Mouse (Mus musculus) testis, adult 2 months (tissue): Measurements from ENCODE around the gene Scg2. TPM values are rescaled to one million over a fixed set of nuclear protein-coding genes. Genes with fewer than 3 reads are reported as not detected.

ENCODE experiments used
- H3K27ac ChIP-seq: fragments of 200-500 bp; 2 replicates; pipeline ENCODE4 v1.5.1; 2012; ENCODE audit warnings: low read depth, low read length; ENCODE audit not compliant: control insufficient read depth, insufficient read depth
- H3K27me3 ChIP-seq: fragments of 200-500 bp; 2 replicates; pipeline ENCODE4 v1.6.1; 2012; ENCODE audit warnings: mild to moderate bottlenecking, low read length, moderate library complexity; ENCODE audit not compliant: control insufficient read depth, insufficient read depth
- H3K36me3 ChIP-seq: fragments of 200-500 bp; 2 replicates; pipeline ENCODE4 v1.6.1; 2012; ENCODE audit warnings: mild to moderate bottlenecking, low read length; ENCODE audit not compliant: control insufficient read depth, insufficient read depth
- H3K4me1 ChIP-seq: fragments of 200-500 bp; 2 replicates; pipeline ENCODE4 v1.6.1; 2012; ENCODE audit warnings: low read length; ENCODE audit not compliant: control insufficient read depth, insufficient read depth
- H3K4me3 ChIP-seq: fragments of 200-500 bp; 2 replicates; pipeline ENCODE4 v1.5.1; 2012; ENCODE audit warnings: low read depth, mild to moderate bottlenecking, low read length, moderate library complexity, mixed read lengths; ENCODE audit not compliant: control insufficient read depth
- CTCF ChIP-seq: fragments of 200-500 bp; IDR thresholded peaks from 2 replicates; pipeline ENCODE4 v1.5.1; 2012; ENCODE audit warnings: low read depth, mild to moderate bottlenecking, inconsistent platforms, low read length, moderate library complexity; ENCODE audit not compliant: control insufficient read depth, insufficient read depth, insufficient replicate concordance
- POLR2A ChIP-seq: fragments of 200-500 bp; IDR thresholded peaks from 2 replicates; pipeline ENCODE4 v1.6.1; 2012; ENCODE audit warnings: low read depth, mild to moderate bottlenecking, inconsistent platforms, low read length, moderate library complexity; ENCODE audit not compliant: control insufficient read depth
- polyA plus RNA-seq: library from polyadenylated mRNA; depleted of rRNA; stranded (reverse); fragments of >200 nt; gene quantifications from 2 replicates; pipeline ENCODE4 v1.2.3, GENCODE M21; 2012

Scg2 gene
- polyA plus RNA-seq, 1 experiment, result not detected

DNA sequence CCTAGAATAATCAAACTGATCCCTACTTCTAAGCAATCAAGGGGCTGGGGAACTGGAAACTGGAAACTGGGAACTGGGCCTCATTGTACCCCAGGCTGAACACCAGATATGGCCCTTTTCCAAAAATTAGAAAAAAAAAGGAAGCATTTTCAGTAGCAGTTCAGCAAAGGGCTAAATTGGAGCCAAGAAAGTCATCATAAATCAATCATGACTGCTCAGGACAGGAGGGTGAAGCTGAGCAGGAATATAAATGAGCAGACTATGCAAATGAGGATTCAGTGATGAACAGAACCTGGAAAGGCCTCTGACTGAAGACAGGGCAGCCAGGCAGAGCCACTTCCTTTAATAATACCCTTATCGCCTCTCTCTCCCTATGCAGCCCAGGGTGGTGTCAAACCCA is 12.4 kb upstream of the Scg2 start:
- no peak for TF ChIP-seq CTCF
- no peak for TF ChIP-seq POLR2A
- Histone ChIP-seq H3K4me3 (no peak overlapping the region), H3K27me3 (no peaks in the 10 kb centered on the region)

DNA sequence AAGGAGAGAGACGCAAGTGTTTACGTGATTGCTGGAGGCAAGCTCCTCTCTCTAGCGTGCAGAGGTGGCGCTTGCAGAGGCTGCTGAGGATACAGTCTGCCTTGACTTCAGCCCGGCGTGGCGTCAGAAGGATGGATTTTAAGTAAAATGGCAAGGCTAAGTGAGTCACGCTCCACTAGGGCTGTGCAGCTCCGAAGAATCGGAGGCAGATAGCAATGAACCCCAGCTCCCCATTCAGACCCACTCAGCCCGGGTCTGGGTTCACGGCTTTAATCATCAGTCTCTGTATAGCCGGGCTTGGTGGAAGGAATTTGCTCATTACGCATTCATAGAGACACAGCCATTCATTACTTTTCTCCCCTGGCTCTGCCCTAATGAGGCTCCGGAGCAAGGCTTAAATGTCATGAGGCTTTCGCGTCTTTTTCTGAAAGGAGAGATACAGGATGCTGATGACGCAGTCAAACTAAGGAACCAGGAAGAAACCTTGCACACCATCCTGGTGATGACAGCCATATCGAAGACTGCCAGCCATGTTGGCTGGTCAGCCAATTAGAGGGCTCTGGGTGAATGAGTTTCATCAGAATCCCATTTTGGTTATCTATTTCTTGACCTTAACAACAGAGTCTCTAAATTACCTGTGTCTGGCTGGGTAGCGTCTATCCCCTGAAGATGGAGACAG is 10.6 kb upstream of the Scg2 start:
- Histone ChIP-seq H3K27ac (no peak overlapping the region), H3K27me3 (no peaks in the 10 kb centered on the region), H3K4me3 (no peak overlapping the region), H3K36me3 (no peaks in the 10 kb centered on the region), H3K4me1 (no peaks in the 10 kb centered on the region)
- TF ChIP-seq POLR2A (no peak), CTCF (no peak)

More for the DNA sequence above, 12.4 kb upstream of the Scg2 start:
- H3K36me3 ChIP-seq, result no peaks in the 10 kb centered on the region
- H3K4me1 ChIP-seq, result no peaks in the 10 kb centered on the region
- H3K27ac ChIP-seq, result no peak overlapping the region

- no peak overlapping the region for H3K27ac ChIP-seq
- TF ChIP-seq POLR2A, result no peak
- TF ChIP-seq CTCF, result no peak
Measured at GRCm38 (mm10) chr1:79449943-79450342, 10.0 kb upstream of the Scg2 start.

GRCm38 (mm10) chr1:79445586-79445985 is 5.7 kb upstream of the Scg2 start:
- H3K4me1 ChIP-seq, result no peaks in the 10 kb centered on the region
- no peak overlapping the region for H3K4me3 ChIP-seq
- TF ChIP-seq POLR2A (no peak), CTCF (no peak)
- no peak overlapping the region for H3K27ac ChIP-seq
- H3K36me3 ChIP-seq, result no peaks in the 10 kb centered on the region
- H3K27me3 ChIP-seq, result no peaks in the 10 kb centered on the region

More at GRCm38 (mm10) chr1:79449943-79450342, 10.0 kb upstream of the Scg2 start:
- no peak overlapping the region for H3K4me3 ChIP-seq
- H3K36me3 ChIP-seq, result no peaks in the 10 kb centered on the region
- H3K27me3 ChIP-seq, result no peaks in the 10 kb centered on the region
- H3K4me1 ChIP-seq, result no peaks in the 10 kb centered on the region

DNA sequence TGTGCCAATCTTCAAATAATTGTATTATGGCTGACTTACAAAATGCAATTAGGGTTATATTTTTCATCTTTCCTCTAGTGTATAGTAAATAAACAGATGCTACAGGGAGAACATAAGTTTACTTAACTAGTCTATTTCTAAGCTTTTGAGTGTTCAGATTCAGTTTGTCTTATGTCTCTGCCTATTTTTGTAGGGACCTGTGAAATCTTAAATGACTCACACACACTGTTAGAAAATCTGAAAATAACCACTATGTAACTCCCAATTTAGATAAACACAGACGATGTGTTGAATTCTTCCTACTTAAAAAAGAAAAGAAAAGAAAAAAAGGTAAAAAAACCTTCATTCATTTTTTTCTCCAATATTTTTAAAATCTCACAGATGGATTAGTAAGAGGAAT is 2.2 kb downstream of the Scg2 start:
- TF ChIP-seq CTCF (no peak), POLR2A (no peak)
- H3K36me3 ChIP-seq, result no peaks in the 10 kb centered on the region
- no peak overlapping the region for H3K27ac ChIP-seq
- no peak overlapping the region for H3K4me3 ChIP-seq
- no peaks in the 10 kb centered on the region for H3K4me1 ChIP-seq
- H3K27me3 ChIP-seq, result no peaks in the 10 kb centered on the region

GRCm38 (mm10) chr1:79436671-79437070 is 3.2 kb downstream of the Scg2 start:
- Histone ChIP-seq H3K27ac (no peak overlapping the region), H3K4me3 (no peak overlapping the region), H3K4me1 (no peaks in the 10 kb centered on the region), H3K36me3 (no peaks in the 10 kb centered on the region), H3K27me3 (no peaks in the 10 kb centered on the region)
- TF ChIP-seq POLR2A, result no peak

- Histone ChIP-seq H3K36me3 (no peaks in the 10 kb centered on the region), H3K4me3 (no peak overlapping the region), H3K4me1 (no peaks in the 10 kb centered on the region), H3K27me3 (no peaks in the 10 kb centered on the region), H3K27ac (no peak overlapping the region)
- TF ChIP-seq POLR2A, result no peak
- TF ChIP-seq CTCF, result no peak
Measured at GRCm38 (mm10) chr1:79429058-79429457, 10.9 kb downstream of the Scg2 start.
